Mouse (Mus musculus): ENCODE measurements around the gene Agr2. TPM values are rescaled to one million over a fixed set of nuclear protein-coding genes. Genes with fewer than 3 reads are reported as not detected.
A peak's percentile ranks its signal among the peaks of the same experiment; 100 is the strongest.

Gene Agr2
- total RNA-seq, 2 experiments from 2014 or later = not detected

- no peak for DNase-seq (ENCODE audit: low spot score in 2 of 2)
Observed at GRCm38 (mm10) chr12:36020710-36021109, 28.0 kb downstream of the Agr2 start.

- DNase-seq (ENCODE audit: low spot score in 2 of 2) = no peak
Observed at GRCm38 (mm10) chr12:36026126-36026525, 33.4 kb downstream of the Agr2 start.

GRCm38 (mm10) chr12:36027171-36027570, 34.5 kb downstream of the Agr2 start:
- no peak for DNase-seq (ENCODE audit: low spot score in 2 of 2)

- DNase-seq (ENCODE audit: low spot score in 2 of 2) = no peak
Observed at GRCm38 (mm10) chr12:36028968-36029645, 36.4 kb downstream of the Agr2 start.

GRCm38 (mm10) chr12:36029687-36030086, 37.0 kb downstream of the Agr2 start:
- no peak for DNase-seq (ENCODE audit: low spot score in 2 of 2)

- no peak for DNase-seq (ENCODE audit: low spot score in 2 of 2)
Observed at GRCm38 (mm10) chr12:36030660-36031363, 38.1 kb downstream of the Agr2 start.

- DNase-seq (ENCODE audit: low spot score in 2 of 2) = no peak
Observed at GRCm38 (mm10) chr12:36032419-36032818, 39.7 kb downstream of the Agr2 start.

- no peak for DNase-seq (ENCODE audit: low spot score in 2 of 2)
Observed at GRCm38 (mm10) chr12:36035501-36035900, 42.8 kb downstream of the Agr2 start.

- DNase-seq (ENCODE audit: low spot score in 2 of 2) = no peak
Observed at GRCm38 (mm10) chr12:36036121-36036520, 43.4 kb downstream of the Agr2 start.

GRCm38 (mm10) chr12:36036776-36037175, 44.1 kb downstream of the Agr2 start:
- DNase-seq (ENCODE audit: low spot score in 2 of 2) = peak; percentile 16 to 24

- DNase-seq (ENCODE audit: low spot score in 2 of 2) = no peak
Observed at GRCm38 (mm10) chr12:36039541-36040084, 46.9 kb downstream of the Agr2 start.

- DNase-seq (ENCODE audit: low spot score in 2 of 2) = no peak
Observed at GRCm38 (mm10) chr12:36040571-36041280, 48.0 kb downstream of the Agr2 start.

- DNase-seq (ENCODE audit: low spot score in 2 of 2) = no peak
Observed at GRCm38 (mm10) chr12:36041281-36041589, 48.5 kb downstream of the Agr2 start.

- peak; percentile 15 to 31 for DNase-seq (ENCODE audit: low spot score in 2 of 2)
Observed at GRCm38 (mm10) chr12:36041703-36042347, 49.1 kb downstream of the Agr2 start.

- DNase-seq (ENCODE audit: low spot score in 2 of 2) = peak; percentile 69 to 73
Observed at GRCm38 (mm10) chr12:36042348-36042778, 49.7 kb downstream of the Agr2 start, which contains the start of gene Tspan13. Gene Tspan13 (minus strand): TSS chr12:36042500.

GRCm38 (mm10) chr12:36044691-36045090, 52.0 kb downstream of the Agr2 start:
- no peak for DNase-seq (ENCODE audit: low spot score in 2 of 2)

GRCm38 (mm10) chr12:36046196-36046595, 53.5 kb downstream of the Agr2 start:
- DNase-seq (ENCODE audit: low spot score in 2 of 2) = no peak

- no peak for DNase-seq (ENCODE audit: low spot score in 2 of 2)
Observed at GRCm38 (mm10) chr12:36047593-36047992, 54.9 kb downstream of the Agr2 start.

GRCm38 (mm10) chr12:36050276-36050675, 57.6 kb downstream of the Agr2 start:
- DNase-seq (ENCODE audit: low spot score in 2 of 2) = no peak

Data from adrenal gland, adult 18-20 months (tissue).